Mouse (Mus musculus): ENCODE results near the gene Garnl3.

Gene Garnl3

GRCm38 (mm10) chr2:32981281-32981680, 150.2 kb downstream of the Garnl3 start:
- intact Hi-C loops (cut with DNase I): loop anchor here (10.0 kb wide), 1 partner anchor 154 kb away; the partner anchor contains the start of gene Garnl3

GRCm38 (mm10) chr2:32979675-32980074, 151.8 kb downstream of the Garnl3 start:
- intact Hi-C loops (cut with DNase I): loop anchor here (10.0 kb wide), 1 partner anchor 155 kb away; the partner anchor contains the start of gene Garnl3

GRCm38 (mm10) chr2:32978675-32979074, 152.8 kb downstream of the Garnl3 start:
- intact Hi-C loops (cut with DNase I): no loop called here

- intact Hi-C loops (cut with DNase I): no loop called here
These were observed 154.3 kb downstream of the Garnl3 start for GRCm38 (mm10) chr2:32977114-32977513.

- intact Hi-C loops (cut with DNase I): no loop called here
These were observed 157.2 kb downstream of the Garnl3 start for GRCm38 (mm10) chr2:32974216-32974615.

- intact Hi-C loops (cut with DNase I): no loop called here
These were observed 160.2 kb downstream of the Garnl3 start for GRCm38 (mm10) chr2:32971235-32971634.

GRCm38 (mm10) chr2:32969326-32969725, 162.1 kb downstream of the Garnl3 start:
- intact Hi-C loops (cut with DNase I): no loop called here

- intact Hi-C loops (cut with DNase I): no loop called here
These were observed 163.3 kb downstream of the Garnl3 start for GRCm38 (mm10) chr2:32968024-32968614.

- intact Hi-C loops (cut with DNase I): no loop called here
These were observed 164.5 kb downstream of the Garnl3 start for GRCm38 (mm10) chr2:32966689-32967631.

GRCm38 (mm10) chr2:32966184-32966688, 165.2 kb downstream of the Garnl3 start:
- intact Hi-C loops (cut with DNase I): no loop called here

GRCm38 (mm10) chr2:32965511-32966183, 165.8 kb downstream of the Garnl3 start:
- intact Hi-C loops (cut with DNase I): no loop called here

GRCm38 (mm10) chr2:32964659-32965457, 166.6 kb downstream of the Garnl3 start:
- intact Hi-C loops (cut with DNase I): no loop called here

- intact Hi-C loops (cut with DNase I): no loop called here
These were observed 167.5 kb downstream of the Garnl3 start for GRCm38 (mm10) chr2:32963981-32964380.

- intact Hi-C loops (cut with DNase I): no loop called here
These were observed 167.9 kb downstream of the Garnl3 start for GRCm38 (mm10) chr2:32963544-32963943.

- intact Hi-C loops (cut with DNase I): no loop called here
These were observed 168.6 kb downstream of the Garnl3 start for GRCm38 (mm10) chr2:32962875-32963220.

GRCm38 (mm10) chr2:32962062-32962874, 169.2 kb downstream of the Garnl3 start:
- intact Hi-C loops (cut with DNase I): no loop called here

GRCm38 (mm10) chr2:32961192-32961995, 170.1 kb downstream of the Garnl3 start, which contains the start of the genes Rpl12 and Lrsam1:
Rpl12 (plus strand) TSS chr2:32961559.
Lrsam1 (minus strand) TSS chr2:32961614.
- intact Hi-C loops (cut with DNase I): no loop called here

- intact Hi-C loops (cut with DNase I): no loop called here
These were observed 171.2 kb downstream of the Garnl3 start for GRCm38 (mm10) chr2:32960273-32960672.

GRCm38 (mm10) chr2:32957344-32957743, 174.1 kb downstream of the Garnl3 start:
- intact Hi-C loops (cut with DNase I): no loop called here

All from adrenal gland (tissue).